Mouse (Mus musculus) lung, adult 18-20 months (tissue): Measurements from ENCODE around the gene Fam120a.

Experiments
- DNase-seq, 2 experiments: peaks; one replicate each; pipeline ENCODE4 v3.0.0; 2022; ENCODE audit warnings: mixed read lengths in 2 of 2

Fam120a gene

DNA sequence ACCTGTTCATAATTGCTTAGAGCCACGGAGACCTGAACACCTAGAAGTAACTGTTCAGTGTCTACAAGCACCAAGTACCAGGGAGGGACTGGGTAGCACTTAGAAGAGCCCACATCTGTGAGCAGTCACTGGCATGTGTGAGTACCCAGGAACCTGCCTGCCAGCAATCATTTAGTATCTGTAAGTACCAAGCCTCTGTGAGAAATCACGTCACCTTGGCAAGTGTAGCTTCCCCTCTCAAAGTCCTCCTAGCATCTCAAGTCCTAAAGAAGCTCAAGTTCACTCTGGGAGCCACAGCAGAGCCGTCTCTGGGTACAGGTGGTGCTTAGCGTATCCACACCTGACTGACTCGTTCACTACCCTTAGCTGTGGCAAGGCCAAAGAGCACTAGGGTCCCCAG is 116.1 kb downstream of the Fam120a start:
- peak in 1 of 2 experiments; percentile 51 for DNase-seq

GRCm38 (mm10) chr13:48850771-48851170 is 117.0 kb downstream of the Fam120a start:
- no peak for DNase-seq

- no peak for DNase-seq
These were observed 117.5 kb downstream of the Fam120a start for GRCm38 (mm10) chr13:48850326-48850725.

DNA sequence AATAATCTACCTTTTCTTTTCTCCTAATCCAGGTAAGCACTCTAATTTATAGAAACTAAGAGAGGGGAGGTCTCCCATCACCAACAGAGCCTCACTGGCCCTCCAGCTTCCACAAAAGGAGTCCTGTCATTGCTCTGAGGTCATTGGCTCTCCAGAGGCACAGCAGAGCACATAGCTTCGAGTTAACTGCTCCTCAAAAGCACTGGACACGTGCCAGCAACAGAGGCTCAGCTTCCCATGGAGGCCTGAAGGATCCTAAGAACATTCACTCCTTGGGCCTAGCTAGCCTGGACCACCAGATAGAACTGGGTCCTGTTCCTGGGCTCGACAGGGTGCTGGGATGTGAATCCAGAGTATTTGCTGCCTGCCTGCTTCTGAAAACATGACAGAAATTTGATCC is 118.7 kb downstream of the Fam120a start:
- DNase-seq, result peak; percentile 41 to 56

- DNase-seq, result no peak
These were observed 122.5 kb downstream of the Fam120a start for GRCm38 (mm10) chr13:48845308-48845707.

DNA sequence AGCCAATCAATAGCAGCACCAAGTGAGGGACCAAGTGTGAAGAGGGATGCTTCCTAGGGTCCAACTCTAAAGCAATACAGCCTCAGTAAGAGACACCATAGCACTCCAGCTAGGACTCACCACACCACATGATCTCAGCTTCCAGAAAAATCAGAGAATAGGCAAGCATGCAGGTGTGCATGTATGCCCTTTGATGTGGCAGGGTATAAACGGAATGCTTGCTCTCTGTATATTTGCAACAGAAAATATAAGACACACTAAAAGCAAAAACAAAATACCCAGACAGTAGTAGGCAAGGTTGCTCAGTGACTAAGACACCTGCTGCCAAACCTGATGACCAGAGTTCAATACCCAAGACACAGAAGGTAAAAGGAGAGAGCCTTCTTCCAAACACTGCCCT is 124.3 kb downstream of the Fam120a start:
- DNase-seq, result no peak

- peak in 1 of 2 experiments; percentile 16 for DNase-seq
These were observed 125.8 kb downstream of the Fam120a start for GRCm38 (mm10) chr13:48841905-48842592.

DNA sequence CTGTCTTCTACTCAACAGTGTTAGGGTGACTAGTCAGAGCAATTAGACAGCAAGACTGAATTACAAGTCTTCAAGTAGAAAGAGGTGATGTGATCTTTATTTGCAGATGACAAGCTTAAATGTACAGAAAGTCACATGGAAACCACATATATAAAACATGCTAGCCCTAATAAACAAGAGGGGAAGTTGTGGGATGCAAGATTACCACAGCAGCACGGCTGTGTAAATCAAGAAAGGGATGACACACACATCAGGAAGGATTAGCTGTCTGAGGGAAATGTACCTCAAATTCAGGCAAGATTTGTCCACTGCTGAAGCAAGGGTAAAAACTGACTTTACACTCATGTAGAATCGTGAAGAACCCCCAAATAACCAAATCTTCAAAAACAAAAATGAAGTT is 129.5 kb downstream of the Fam120a start:
- DNase-seq, result no peak

DNA sequence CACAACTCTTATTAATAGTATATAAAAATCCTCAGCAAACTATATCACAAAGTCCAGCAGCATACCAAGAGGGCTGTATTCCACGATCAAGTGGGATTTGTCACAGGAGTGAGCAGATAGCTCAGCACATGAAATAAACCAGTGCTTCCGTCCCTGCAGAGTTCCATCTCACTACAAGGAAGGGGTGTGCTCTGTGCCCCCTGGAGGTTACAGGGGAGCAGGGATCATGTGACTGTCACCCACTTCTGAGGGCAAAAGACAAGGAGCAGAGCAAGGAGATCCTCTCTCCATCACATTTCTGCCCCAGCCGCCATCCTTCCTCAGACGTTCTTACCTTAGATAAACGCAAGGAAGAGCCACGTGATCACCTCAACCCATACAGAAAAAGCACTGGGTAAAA is 130.3 kb downstream of the Fam120a start:
- no peak for DNase-seq

DNA sequence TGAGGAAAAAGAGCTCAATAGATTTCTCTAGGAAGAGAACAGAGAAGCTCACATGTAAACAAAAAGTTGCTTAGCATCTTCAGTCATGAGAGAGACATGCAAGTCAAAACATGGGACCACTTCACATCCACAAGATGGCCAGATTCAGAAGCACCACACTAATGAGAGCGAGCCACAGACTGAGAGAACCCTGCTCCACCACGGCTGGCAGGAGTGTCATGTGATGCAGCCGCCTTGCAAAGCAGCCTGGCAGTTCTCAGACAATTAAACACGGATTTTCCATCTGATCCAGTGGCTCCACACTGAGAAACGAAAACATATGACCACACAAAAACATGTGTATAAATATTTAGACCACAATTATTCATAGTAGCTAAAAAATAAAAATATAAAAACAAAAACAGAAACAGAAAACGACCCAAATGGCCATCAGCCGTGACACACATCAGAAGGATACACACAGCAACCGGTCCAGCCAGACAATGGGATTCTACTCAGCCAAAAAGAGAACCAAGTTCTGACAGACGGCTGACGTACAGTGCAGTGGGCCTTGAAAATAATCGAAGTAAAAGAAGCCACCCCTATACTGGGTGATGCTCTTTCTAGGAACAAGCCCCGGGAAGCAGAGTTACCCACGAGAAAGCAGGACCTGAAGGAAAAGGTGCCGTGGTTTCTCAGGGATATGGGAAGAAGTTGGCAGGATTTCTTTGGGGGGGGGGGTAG is 137.1 kb downstream of the Fam120a start:
- no peak for DNase-seq

GRCm38 (mm10) chr13:48829780-48830179 is 138.0 kb downstream of the Fam120a start:
- no peak for DNase-seq
